Mouse (Mus musculus) stomach, embryonic 15.5 days (tissue): ENCODE results near the gene Hapln2. TPM values are rescaled to one million over a fixed set of nuclear protein-coding genes. Genes with fewer than 3 reads are reported as not detected.

Experiments used
- ATAC-seq: fragments of 200-750 bp; cut with Nextera tagmentation; 2 replicates; pipeline ENCODE4 v1.8.0; 2017; ENCODE audit warnings: low read depth, moderate number of reproducible peaks, moderate TSS enrichment; ENCODE audit not compliant: insufficient read depth, low FRiP score
- H3K27ac ChIP-seq: fragments of 300-500 bp; sonication (generic); 2 replicates; pipeline ENCODE4 v1.5.1; 2015; ENCODE audit warnings: mild to moderate bottlenecking, inconsistent platforms
- H3K27me3 ChIP-seq: fragments of 300-500 bp; sonication (generic); replicated peaks from 2 replicates; pipeline ENCODE4 v1.6.1; 2015; ENCODE audit warnings: inconsistent platforms
- H3K36me3 ChIP-seq: fragments of 300-500 bp; sonication (generic); 2 replicates; pipeline ENCODE4 v1.6.1; 2015; ENCODE audit warnings: inconsistent platforms
- H3K4me1 ChIP-seq: fragments of 300-500 bp; sonication (generic); 2 replicates; pipeline ENCODE4 v1.6.1; 2015; ENCODE audit warnings: inconsistent platforms
- H3K4me2 ChIP-seq: fragments of 300-500 bp; sonication (generic); 2 replicates; pipeline ENCODE4 v1.6.1; 2015; ENCODE audit warnings: mild to moderate bottlenecking, inconsistent platforms
- H3K4me3 ChIP-seq: fragments of 300-500 bp; sonication (generic); replicated peaks from 2 replicates; pipeline ENCODE4 v1.5.1; 2015; ENCODE audit warnings: inconsistent platforms
- H3K9ac ChIP-seq: fragments of 300-500 bp; sonication (generic); 2 replicates; pipeline ENCODE4 v1.6.1; 2015; ENCODE audit warnings: inconsistent platforms
- H3K9me3 ChIP-seq: fragments of 300-500 bp; sonication (generic); 2 replicates; pipeline ENCODE4 v1.6.1; 2016; ENCODE audit warnings: inconsistent platforms
- WGBS: fragments of 180-500 bp; shearing (Covaris S2); methylation state at CpG from one replicate; pipeline ENCODE4 v1.1.7; 2015; 5-methylcytosine and 5-hydroxymethylcytosine counted together
- polyA plus RNA-seq: library from polyadenylated mRNA; unstranded; fragments of >200 nt; fragmentation: Nextera tagmentation; extraction: Ambion mirVana; gene quantifications from 2 replicates; pipeline ENCODE4 v1.2.1, GENCODE M21; 2015

Hapln2 gene
- polyA plus RNA-seq, result 0.18 TPM in 1 of 2 replicates, not detected in the other

- H3K4me3 ChIP-seq, result no peak within 1 kb of the TSS
- no peaks in the 10 kb centered on the region for H3K9me3 ChIP-seq
- WGBS, result 54% methylated on average over 5 of the region's 5 CpGs
- peaks cover 20% of the 10 kb centered on the region for H3K4me1 ChIP-seq
- no peaks in the 10 kb centered on the region for H3K36me3 ChIP-seq
- peaks cover 53% of the 10 kb centered on the region for H3K27me3 ChIP-seq
- H3K27ac ChIP-seq, result no peak within 1 kb of the TSS
- H3K4me2 ChIP-seq, result no peak within 1 kb of the TSS
- ATAC-seq, result no peak
- H3K9ac ChIP-seq, result no peak within 1 kb of the TSS
Measured at GRCm38 (mm10) chr3:88027434-88028186, at the start of gene Hapln2. Hapln2 (minus strand) TSS chr3:88027583.

GRCm38 (mm10) chr3:88074766-88075165 lies 47.4 kb upstream of the Hapln2 start:
- ATAC-seq, result no peak
- Histone ChIP-seq H3K27me3 (0 out of 2 replicates have a peak, but pooled peaks cover 4% of the 10 kb centered on the region), H3K9ac (no peak overlapping the region; the same call in 1 of the 2 replicates), H3K4me2 (no peak overlapping the region), H3K9me3 (no peaks in the 10 kb centered on the region), H3K27ac (no peak overlapping the region), H3K4me3 (no peak overlapping the region), H3K36me3 (no peaks in the 10 kb centered on the region), H3K4me1 (no peaks in the 10 kb centered on the region)
- WGBS, result 79% methylated on average over 8 of the region's 8 CpGs

GRCm38 (mm10) chr3:88074351-88074750 lies 47.0 kb upstream of the Hapln2 start:
- no peak overlapping the region for H3K27ac ChIP-seq
- no peak for ATAC-seq
- H3K9me3 ChIP-seq, result no peaks in the 10 kb centered on the region
- no peak overlapping the region for H3K4me2 ChIP-seq
- no peak overlapping the region for H3K9ac ChIP-seq
- WGBS, result 64% methylated on average over 2 of the region's 2 CpGs
- no peaks in the 10 kb centered on the region for H3K4me1 ChIP-seq
- H3K36me3 ChIP-seq, result no peaks in the 10 kb centered on the region
- no peak overlapping the region for H3K4me3 ChIP-seq
- H3K27me3 ChIP-seq, result 0 out of 2 replicates have a peak, but pooled peaks cover 4% of the 10 kb centered on the region

- Histone ChIP-seq H3K4me1 (no peaks in the 10 kb centered on the region), H3K27ac (no peak overlapping the region), H3K4me2 (no peak overlapping the region), H3K9me3 (no peaks in the 10 kb centered on the region), H3K36me3 (no peaks in the 10 kb centered on the region), H3K4me3 (no peak overlapping the region), H3K9ac (no peak overlapping the region), H3K27me3 (0 out of 2 replicates have a peak, but pooled peaks cover 4% of the 10 kb centered on the region)
- ATAC-seq, result no peak
- WGBS, result 48% methylated on average over 2 of the region's 2 CpGs
Measured at GRCm38 (mm10) chr3:88073631-88074030, 46.2 kb upstream of the Hapln2 start.

- Histone ChIP-seq H3K4me2 (no peak overlapping the region), H3K4me3 (no peak overlapping the region), H3K36me3 (no peaks in the 10 kb centered on the region), H3K9me3 (no peaks in the 10 kb centered on the region), H3K27me3 (0 out of 2 replicates have a peak, but pooled peaks cover 4% of the 10 kb centered on the region), H3K4me1 (no peaks in the 10 kb centered on the region), H3K9ac (no peak overlapping the region), H3K27ac (no peak overlapping the region)
- ATAC-seq, result peak; percentile 58; the same call in 1 of the 2 replicates
- under 1% methylated on average over 5 of the region's 5 CpGs for WGBS
Measured at GRCm38 (mm10) chr3:88071783-88072182, 44.4 kb upstream of the Hapln2 start.

GRCm38 (mm10) chr3:88068386-88068785 lies 41.0 kb upstream of the Hapln2 start:
- Histone ChIP-seq H3K27me3 (no peaks in the 10 kb centered on the region), H3K36me3 (no peaks in the 10 kb centered on the region), H3K4me1 (no peaks in the 10 kb centered on the region), H3K4me3 (no peak overlapping the region), H3K9me3 (no peaks in the 10 kb centered on the region), H3K9ac (no peak overlapping the region), H3K4me2 (no peak overlapping the region), H3K27ac (no peak overlapping the region)
- 38% methylated on average over 2 of the region's 2 CpGs for WGBS
- ATAC-seq, result no peak

- under 1% methylated on average over 60 of the region's 60 CpGs for WGBS
- H3K27ac ChIP-seq, result peak within 1 kb of the TSS; percentile 67; the same call in 1 of the 2 replicates
- peak; percentile 92 for ATAC-seq
Measured at GRCm38 (mm10) chr3:88057902-88058696, 30.7 kb upstream of the Hapln2 start, which contains the start of gene Naxe. Naxe (minus strand) TSS chr3:88058495.

GRCm38 (mm10) chr3:88057030-88057429 lies 29.6 kb upstream of the Hapln2 start:
- Histone ChIP-seq H3K36me3 (peaks cover 19% of the 10 kb centered on the region), H3K4me3 (0 out of 2 replicates have a peak overlapping the region, but pooled peaks have one; percentile 84), H3K4me1 (peaks cover 11% of the 10 kb centered on the region), H3K27ac (no peak overlapping the region), H3K4me2 (peak overlapping the region; percentile 81), H3K27me3 (no peaks in the 10 kb centered on the region), H3K9ac (no peak overlapping the region), H3K9me3 (no peaks in the 10 kb centered on the region)
- 82% methylated on average over 6 of the region's 6 CpGs for WGBS
- no peak for ATAC-seq

More at GRCm38 (mm10) chr3:88057902-88058696, 30.7 kb upstream of the Hapln2 start, which contains the start of gene Naxe:
- H3K4me3 ChIP-seq, result peak within 1 kb of the TSS; percentile 84
- peak within 1 kb of the TSS; percentile 81 for H3K4me2 ChIP-seq
- H3K4me1 ChIP-seq, result peaks cover 11% of the 10 kb centered on the region
- H3K9me3 ChIP-seq, result no peaks in the 10 kb centered on the region
- H3K9ac ChIP-seq, result peak within 1 kb of the TSS; percentile 73
- H3K36me3 ChIP-seq, result peaks cover 8% of the 10 kb centered on the region
- no peaks in the 10 kb centered on the region for H3K27me3 ChIP-seq

- Histone ChIP-seq H3K27me3 (no peaks in the 10 kb centered on the region), H3K9me3 (no peaks in the 10 kb centered on the region), H3K4me2 (no peak overlapping the region), H3K4me1 (no peaks in the 10 kb centered on the region), H3K9ac (no peak overlapping the region), H3K4me3 (no peak overlapping the region), H3K27ac (no peak overlapping the region), H3K36me3 (peaks cover 19% of the 10 kb centered on the region)
- 32% methylated on average over 3 of the region's 3 CpGs for WGBS
- peak; percentile 80 for ATAC-seq
Measured at GRCm38 (mm10) chr3:88049532-88049931, 22.1 kb upstream of the Hapln2 start.

GRCm38 (mm10) chr3:88042661-88043421 lies 15.5 kb upstream of the Hapln2 start, which contains the start of gene Gpatch4:
Gpatch4 (plus strand) TSS chr3:88043108.
- H3K36me3 ChIP-seq, result no peaks in the 10 kb centered on the region
- peak; percentile 89 for ATAC-seq
- peak within 1 kb of the TSS; percentile 62 for H3K4me2 ChIP-seq
- 0 out of 2 replicates have a peak within 1 kb of the TSS, but pooled peaks have one; percentile 40 for H3K27ac ChIP-seq
- no peaks in the 10 kb centered on the region for H3K9me3 ChIP-seq
- H3K9ac ChIP-seq, result peak within 1 kb of the TSS; percentile 47
- H3K4me3 ChIP-seq, result peak within 1 kb of the TSS; percentile 84
- no peaks in the 10 kb centered on the region; the same call in 1 of the 2 replicates for H3K27me3 ChIP-seq
- 0 out of 2 replicates have a peak, but pooled peaks cover 3% of the 10 kb centered on the region for H3K4me1 ChIP-seq
- WGBS, result 10% methylated on average over 36 of the region's 36 CpGs
